Mouse (Mus musculus) heart, embryonic 14.5 days (tissue): ENCODE results near the gene Dclre1b. TPM values are rescaled to one million over a fixed set of nuclear protein-coding genes. Genes with fewer than 3 reads are reported as not detected.

ENCODE experiments used
- ATAC-seq: fragments of 200-750 bp; cut with Nextera tagmentation; 2 replicates; pipeline ENCODE4 v1.8.0; 2017; ENCODE audit warnings: low read depth, moderate TSS enrichment; ENCODE audit not compliant: insufficient number of reproducible peaks, insufficient read depth, low FRiP score
- H3K27ac ChIP-seq, 2 experiments: fragments of 200-500 bp in 1 of 2; fragments of 300-500 bp in 1 of 2; sonication (generic) in 1 of 2; replicated peaks in 1 of 2; 2 replicates each; pipeline ENCODE4 v1.5.1; 2012 to 2014; ENCODE audit warnings: low read depth in 2 of 2, low read length in 2 of 2, control low read depth in 1 of 2, mild to moderate bottlenecking in 1 of 2, mixed read lengths in 1 of 2; ENCODE audit not compliant: control insufficient read depth in 1 of 2, insufficient read depth in 1 of 2
- H3K27me3 ChIP-seq: fragments of 300-500 bp; sonication (generic); 2 replicates; pipeline ENCODE4 v1.6.1; 2014; ENCODE audit warnings: mild to moderate bottlenecking, low read length, control low read depth; ENCODE audit not compliant: control insufficient read depth, insufficient read depth
- H3K36me3 ChIP-seq: fragments of 300-500 bp; sonication (generic); 2 replicates; pipeline ENCODE4 v1.6.1; 2014; ENCODE audit warnings: mild to moderate bottlenecking, control low read depth, low read length, mixed read lengths; ENCODE audit not compliant: control insufficient read depth, insufficient read depth
- H3K4me1 ChIP-seq, 2 experiments: fragments of 200-500 bp in 1 of 2; fragments of 300-500 bp in 1 of 2; sonication (generic) in 1 of 2; 2 replicates each; pipeline ENCODE4 v1.6.1; 2012 to 2014; ENCODE audit warnings: low read length in 2 of 2, control low read depth in 1 of 2, mixed read lengths in 1 of 2; ENCODE audit not compliant: control insufficient read depth in 2 of 2, insufficient read depth in 2 of 2
- H3K4me2 ChIP-seq: fragments of 300-500 bp; sonication (generic); 2 replicates; pipeline ENCODE4 v1.6.1; 2014; ENCODE audit warnings: mild to moderate bottlenecking, low read length
- H3K4me3 ChIP-seq, 2 experiments: fragments of 200-500 bp in 1 of 2; fragments of 300-500 bp in 1 of 2; sonication (generic) in 1 of 2; 2 replicates each; pipeline ENCODE4 v1.5.1; 2012 to 2014; ENCODE audit warnings: low read length in 2 of 2, mild to moderate bottlenecking in 2 of 2, control low read depth in 1 of 2, low read depth in 1 of 2, moderate library complexity in 1 of 2; ENCODE audit not compliant: control insufficient read depth in 1 of 2, insufficient read depth in 1 of 2
- H3K9ac ChIP-seq: fragments of 300-500 bp; sonication (generic); 2 replicates; pipeline ENCODE4 v1.6.1; 2014; ENCODE audit warnings: mild to moderate bottlenecking, low read length
- H3K9me3 ChIP-seq: fragments of 300-500 bp; sonication (generic); 2 replicates; pipeline ENCODE4 v1.6.1; 2016; ENCODE audit warnings: low read length, control low read depth; ENCODE audit not compliant: control insufficient read depth
- WGBS: fragments of 180-500 bp; shearing (Covaris S2); extraction: QIAGEN DNeasy Blood & Tissue Kit; methylation state at CpG from one replicate; pipeline ENCODE4 v1.1.7; 2014; 5-methylcytosine and 5-hydroxymethylcytosine counted together
- polyA plus RNA-seq: library from polyadenylated mRNA; unstranded; fragments of >200 nt; fragmentation: Nextera tagmentation; extraction: Ambion mirVana; gene quantifications from 2 replicates; pipeline ENCODE4 v1.2.1, GENCODE M21; 2014

Gene Dclre1b
- polyA plus RNA-seq, 1 experiment from 2014 or later = 19.8 TPM

- H3K4me3 ChIP-seq = no peak overlapping the region
- no peaks in the 10 kb centered on the region for H3K9me3 ChIP-seq
- no peak for ATAC-seq
- peaks cover 2 to 16% of the 10 kb centered on the region in 2 experiments; a peak in 3 of 4 replicates for H3K4me1 ChIP-seq
- WGBS = 79% methylated on average over 3 of the region's 3 CpGs
- no peaks in the 10 kb centered on the region for H3K27me3 ChIP-seq
- no peak overlapping the region for H3K27ac ChIP-seq
- no peak overlapping the region for H3K9ac ChIP-seq
- H3K36me3 ChIP-seq = peaks cover 27% of the 10 kb centered on the region
- no peak overlapping the region for H3K4me2 ChIP-seq
These were observed 29.0 kb downstream of the Dclre1b start for GRCm38 (mm10) chr3:103780271-103780670.

GRCm38 (mm10) chr3:103779183-103779582 is 30.1 kb downstream of the Dclre1b start:
- Histone ChIP-seq H3K27me3 (no peaks in the 10 kb centered on the region), H3K9ac (no peak overlapping the region), H3K9me3 (no peaks in the 10 kb centered on the region), H3K36me3 (peaks cover 30% of the 10 kb centered on the region), H3K4me3 (no peak overlapping the region), H3K4me2 (no peak overlapping the region), H3K4me1 (peaks cover 2 to 12% of the 10 kb centered on the region in 2 experiments; a peak in 3 of 4 replicates), H3K27ac (no peak overlapping the region)
- no peak for ATAC-seq
- WGBS = 80% methylated on average over 7 of the region's 7 CpGs

GRCm38 (mm10) chr3:103778660-103779059 is 30.6 kb downstream of the Dclre1b start:
- Histone ChIP-seq H3K4me3 (no peak overlapping the region), H3K9ac (no peak overlapping the region), H3K36me3 (peaks cover 33% of the 10 kb centered on the region), H3K9me3 (no peaks in the 10 kb centered on the region), H3K4me1 (peaks cover 2 to 12% of the 10 kb centered on the region in 2 experiments), H3K27ac (no peak overlapping the region), H3K27me3 (no peaks in the 10 kb centered on the region), H3K4me2 (no peak overlapping the region)
- ATAC-seq = no peak
- WGBS = 69% methylated on average over 6 of the region's 6 CpGs

- 76% methylated on average over 11 of the region's 11 CpGs for WGBS
- Histone ChIP-seq H3K4me2 (no peak overlapping the region), H3K27me3 (no peaks in the 10 kb centered on the region), H3K27ac (no peak overlapping the region), H3K9ac (no peak overlapping the region), H3K4me1 (peaks cover 4 to 19% of the 10 kb centered on the region in 2 experiments), H3K9me3 (no peaks in the 10 kb centered on the region), H3K36me3 (peaks cover 33% of the 10 kb centered on the region), H3K4me3 (no peak overlapping the region)
- no peak for ATAC-seq
These were observed 31.3 kb downstream of the Dclre1b start for GRCm38 (mm10) chr3:103777940-103778339.

- peaks cover 42% of the 10 kb centered on the region for H3K36me3 ChIP-seq
- H3K9ac ChIP-seq = no peak overlapping the region
- no peak for ATAC-seq
- peak overlapping the region in 1 of 2 experiments; percentile 95; a peak in 1 of 4 replicates for H3K27ac ChIP-seq
- WGBS = 75% methylated on average over 15 of the region's 15 CpGs
- H3K27me3 ChIP-seq = no peaks in the 10 kb centered on the region
- no peaks in the 10 kb centered on the region for H3K9me3 ChIP-seq
- H3K4me3 ChIP-seq = no peak overlapping the region
- H3K4me1 ChIP-seq = peaks cover 10 to 34% of the 10 kb centered on the region in 2 experiments
- H3K4me2 ChIP-seq = no peak overlapping the region
These were observed 35.2 kb downstream of the Dclre1b start for GRCm38 (mm10) chr3:103774009-103774408.

GRCm38 (mm10) chr3:103773508-103773907 is 35.7 kb downstream of the Dclre1b start:
- no peak overlapping the region for H3K4me2 ChIP-seq
- peak overlapping the region; percentile 60; the same call in 1 of the 2 replicates for H3K9ac ChIP-seq
- no peaks in the 10 kb centered on the region for H3K27me3 ChIP-seq
- H3K4me1 ChIP-seq = peaks cover 10 to 29% of the 10 kb centered on the region in 2 experiments
- H3K9me3 ChIP-seq = no peaks in the 10 kb centered on the region
- peak overlapping the region; percentile 71 to 95 for H3K27ac ChIP-seq
- H3K4me3 ChIP-seq = no peak overlapping the region
- ATAC-seq = no peak
- peaks cover 46% of the 10 kb centered on the region for H3K36me3 ChIP-seq
- 80% methylated on average over 3 of the region's 3 CpGs for WGBS

- peaks cover 47% of the 10 kb centered on the region for H3K36me3 ChIP-seq
- WGBS = 47% methylated on average over 4 of the region's 4 CpGs
- H3K9me3 ChIP-seq = no peaks in the 10 kb centered on the region
- peak overlapping the region; percentile 60 for H3K9ac ChIP-seq
- no peaks in the 10 kb centered on the region for H3K27me3 ChIP-seq
- ATAC-seq = no peak
- no peak overlapping the region for H3K4me3 ChIP-seq
- peak overlapping the region; percentile 23 to 95 for H3K27ac ChIP-seq
- H3K4me2 ChIP-seq = no peak overlapping the region
- peaks cover 10 to 29% of the 10 kb centered on the region in 2 experiments for H3K4me1 ChIP-seq
These were observed 36.4 kb downstream of the Dclre1b start for GRCm38 (mm10) chr3:103772846-103773245.

GRCm38 (mm10) chr3:103771531-103772130 is 37.6 kb downstream of the Dclre1b start:
- WGBS = 18% methylated on average over 9 of the region's 9 CpGs
- Histone ChIP-seq H3K4me1 (peaks cover 10 to 29% of the 10 kb centered on the region in 2 experiments), H3K27me3 (no peaks in the 10 kb centered on the region), H3K9me3 (no peaks in the 10 kb centered on the region), H3K36me3 (peaks cover 41% of the 10 kb centered on the region), H3K4me3 (no peak overlapping the region; a peak in 1 of 4 replicates), H3K27ac (peak overlapping the region; percentile 66 to 95), H3K4me2 (peak overlapping the region; percentile 60), H3K9ac (peak overlapping the region; percentile 61)
- ATAC-seq = peak; percentile 36; the same call in 1 of the 2 replicates
